Mouse (Mus musculus): ENCODE data around the gene Wdfy1. TPM values are rescaled to one million over a fixed set of nuclear protein-coding genes. Genes with fewer than 3 reads are reported as not detected.

Wdfy1 gene
- polyA plus RNA-seq, 1 experiment, result not detected

DNA sequence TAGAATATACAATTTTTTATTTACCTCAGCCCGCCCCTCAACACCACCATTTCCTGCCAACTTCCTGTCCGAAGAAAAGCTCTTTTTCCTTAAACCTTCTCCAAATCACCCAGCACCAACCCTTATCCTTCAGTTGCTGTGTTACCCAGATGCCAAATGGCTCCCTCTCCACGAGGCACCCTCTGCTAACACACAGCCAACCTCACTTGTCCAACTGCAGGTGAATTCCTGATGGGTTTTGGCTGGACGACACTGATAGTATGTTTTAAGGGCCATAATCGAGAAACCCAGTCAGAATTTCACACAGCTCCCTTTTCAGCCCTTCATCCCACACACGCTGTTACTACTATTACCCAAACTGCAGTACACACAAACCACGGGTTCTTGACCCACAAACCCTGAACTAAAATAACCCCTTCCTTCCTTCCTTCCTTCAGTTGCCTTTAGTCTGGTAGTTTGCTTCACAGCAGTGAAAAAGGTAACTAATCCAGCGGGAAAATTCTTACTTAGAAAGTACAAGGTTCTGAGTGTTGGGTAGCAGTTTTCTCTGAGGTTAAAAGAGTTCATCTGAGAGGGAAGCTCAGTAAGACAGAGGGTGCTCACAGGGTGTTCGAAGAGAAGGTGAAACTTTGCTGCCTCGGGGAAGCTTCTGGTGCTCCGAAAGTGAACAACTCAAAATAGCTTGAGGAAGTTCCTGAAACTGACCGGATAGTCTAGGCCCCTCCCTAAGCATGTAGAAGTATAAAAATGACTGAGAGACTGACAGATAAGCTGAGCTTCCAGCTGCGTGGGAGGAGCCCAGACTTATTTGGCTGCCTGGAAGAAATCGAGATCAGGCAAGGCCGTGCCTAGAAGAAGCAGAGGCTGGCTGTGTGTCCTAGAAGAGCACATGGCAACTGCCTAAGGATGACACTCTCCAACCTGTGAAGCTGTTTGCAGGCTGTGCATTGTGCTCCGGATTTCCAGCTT lies 13.4 kb downstream of the Wdfy1 start:
- Histone ChIP-seq H3K27ac (ENCODE audit: insufficient read depth, low read depth, low read length) (no peak overlapping the region), H3K4me1 (ENCODE audit: control insufficient read depth, insufficient read depth, low read length) (peaks cover 12% of the 10 kb centered on the region), H3K4me3 (ENCODE audit: insufficient read depth, low read depth, low read length) (no peak overlapping the region)
- WGBS, result 52% methylated on average over 16 of the region's 16 CpGs
- TF ChIP-seq CTCF (IDR thresholded peaks at IDR 0.05; ENCODE audit: insufficient read depth, low read depth, low read length) (no peak), POLR2A (IDR thresholded peaks at IDR 0.05; ENCODE audit: insufficient read depth, low read depth, low read length) (no peak)

DNA sequence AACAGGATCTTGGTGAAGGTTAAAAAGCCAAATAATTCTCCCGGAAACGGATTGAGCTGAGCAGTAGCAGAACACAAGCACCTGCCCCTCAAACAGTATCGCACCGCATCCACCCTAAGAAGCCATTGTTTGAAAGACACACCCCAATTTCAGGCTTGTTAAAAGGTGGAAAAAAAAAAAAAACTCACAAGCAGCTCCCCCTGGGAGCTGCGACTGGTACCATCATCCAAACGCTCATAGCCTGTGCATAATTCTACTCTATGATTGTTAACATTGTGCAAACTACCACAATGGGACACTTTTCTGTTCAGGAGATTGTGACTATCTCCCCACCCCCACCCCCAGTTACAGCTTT lies 14.0 kb downstream of the Wdfy1 start:
- Histone ChIP-seq H3K27ac (ENCODE audit: insufficient read depth, low read depth, low read length) (no peak overlapping the region), H3K4me3 (ENCODE audit: insufficient read depth, low read depth, low read length) (peak overlapping the region; percentile 66), H3K4me1 (ENCODE audit: control insufficient read depth, insufficient read depth, low read length) (peaks cover 16% of the 10 kb centered on the region)
- WGBS, result under 1% methylated on average over 6 of the region's 6 CpGs
- TF ChIP-seq POLR2A (IDR thresholded peaks at IDR 0.05; ENCODE audit: insufficient read depth, low read depth, low read length), result no peak
- TF ChIP-seq CTCF (IDR thresholded peaks at IDR 0.05; ENCODE audit: insufficient read depth, low read depth, low read length), result no peak

DNA sequence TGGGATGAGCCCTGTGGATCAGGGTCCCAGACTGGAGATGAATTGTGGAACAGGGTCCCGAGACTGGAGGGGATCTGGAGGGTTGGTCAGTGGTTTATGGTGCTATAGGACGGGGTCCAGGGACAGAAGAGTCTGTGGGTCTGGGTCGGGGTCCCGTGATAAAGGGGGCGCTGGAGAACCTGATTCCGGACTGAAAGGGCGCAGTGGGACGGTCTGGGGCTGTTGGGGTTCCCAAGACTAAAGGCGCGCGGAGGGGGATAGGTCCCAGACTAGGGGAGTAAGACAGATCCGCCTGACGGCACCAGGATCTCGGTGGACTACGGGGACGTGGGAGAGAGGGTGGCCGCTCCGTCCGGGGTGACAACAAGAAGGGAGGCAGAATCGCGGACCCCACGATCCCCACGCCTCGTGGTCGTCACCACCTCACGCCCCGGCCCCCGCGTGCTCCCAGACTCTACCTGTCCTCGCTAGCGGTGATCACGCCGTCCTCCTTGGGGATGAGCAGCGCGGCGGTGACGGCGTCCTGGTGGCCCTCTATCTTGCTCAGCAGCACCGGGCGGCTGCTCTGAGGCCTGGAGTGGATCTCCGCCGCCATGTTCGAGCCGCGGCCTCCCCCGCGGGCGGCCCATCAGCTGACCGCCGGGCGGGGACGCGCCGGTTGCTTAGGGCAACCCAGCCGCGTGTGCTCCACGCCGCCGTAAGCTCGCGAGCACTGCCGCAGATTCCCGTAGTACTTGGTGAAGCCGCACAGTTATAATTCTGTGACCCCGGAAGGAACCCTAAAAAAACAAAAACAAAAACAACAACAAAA lies 14.6 kb downstream of the Wdfy1 start:
- TF ChIP-seq CTCF (IDR thresholded peaks at IDR 0.05; ENCODE audit: insufficient read depth, low read depth, low read length), result no peak
- TF ChIP-seq POLR2A (IDR thresholded peaks at IDR 0.05; ENCODE audit: insufficient read depth, low read depth, low read length), result peak; percentile 82; the same call in 1 of the 2 replicates
- Histone ChIP-seq H3K4me3 (ENCODE audit: insufficient read depth, low read depth, low read length) (peak overlapping the region; percentile 66), H3K27ac (ENCODE audit: insufficient read depth, low read depth, low read length) (peak overlapping the region; percentile 34), H3K4me1 (ENCODE audit: control insufficient read depth, insufficient read depth, low read length) (peaks cover 17% of the 10 kb centered on the region)
- WGBS, result under 1% methylated on average over 65 of the region's 65 CpGs

DNA sequence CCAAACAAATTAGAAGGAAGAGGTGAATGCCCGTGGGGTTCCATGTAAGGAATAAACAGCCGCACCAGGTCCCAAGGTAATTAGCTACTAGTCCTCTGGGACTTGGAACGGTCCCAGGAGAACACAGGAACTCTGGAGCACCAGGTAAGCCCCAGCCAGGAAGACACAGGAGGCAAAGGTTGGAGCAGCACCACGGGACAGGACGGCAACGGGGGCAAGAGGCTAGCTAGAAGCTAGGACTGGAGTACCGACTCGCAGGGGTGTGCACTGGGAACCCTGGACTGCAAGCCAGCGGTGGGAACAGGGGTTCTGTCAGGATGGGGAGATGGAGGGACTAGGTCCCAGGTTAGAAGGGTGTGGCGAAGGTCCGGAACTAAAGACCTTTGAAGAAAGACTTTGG lies 15.3 kb downstream of the Wdfy1 start:
- H3K27ac ChIP-seq (ENCODE audit: insufficient read depth, low read depth, low read length), result no peak overlapping the region
- H3K4me1 ChIP-seq (ENCODE audit: control insufficient read depth, insufficient read depth, low read length), result peaks cover 17% of the 10 kb centered on the region
- TF ChIP-seq POLR2A (IDR thresholded peaks at IDR 0.05; ENCODE audit: insufficient read depth, low read depth, low read length) (no peak), CTCF (IDR thresholded peaks at IDR 0.05; ENCODE audit: insufficient read depth, low read depth, low read length) (no peak)
- H3K4me3 ChIP-seq (ENCODE audit: insufficient read depth, low read depth, low read length), result peak overlapping the region; percentile 66
- WGBS, result 3% methylated on average over 11 of the region's 11 CpGs

GRCm38 (mm10) chr1:79759436-79759972 lies 16.4 kb downstream of the Wdfy1 start:
- TF ChIP-seq POLR2A (IDR thresholded peaks at IDR 0.05; ENCODE audit: insufficient read depth, low read depth, low read length) (no peak), CTCF (IDR thresholded peaks at IDR 0.05; ENCODE audit: insufficient read depth, low read depth, low read length) (no peak)
- Histone ChIP-seq H3K27ac (ENCODE audit: insufficient read depth, low read depth, low read length) (no peak overlapping the region), H3K4me1 (ENCODE audit: control insufficient read depth, insufficient read depth, low read length) (peaks cover 17% of the 10 kb centered on the region), H3K4me3 (ENCODE audit: insufficient read depth, low read depth, low read length) (peak overlapping the region; percentile 34)
- WGBS, result 29% methylated on average over 5 of the region's 5 CpGs

DNA sequence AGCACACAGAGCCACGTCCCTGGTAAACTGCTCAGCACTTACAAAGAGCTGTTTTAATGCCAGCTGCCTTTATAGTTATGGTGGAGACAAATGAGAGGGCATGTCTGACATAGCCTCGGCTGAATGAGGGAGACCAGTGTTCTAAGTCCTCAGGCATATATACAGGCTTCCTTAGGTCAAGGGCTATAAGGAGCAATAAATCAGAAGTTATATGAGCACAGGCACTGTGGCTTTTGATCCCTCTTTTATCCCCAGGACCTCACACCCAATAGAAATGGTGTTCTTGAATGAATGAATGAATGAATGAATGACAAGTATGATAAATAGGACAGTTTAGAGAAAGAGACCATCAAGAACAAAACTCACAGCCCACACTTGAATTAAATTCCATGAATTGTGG lies 16.9 kb downstream of the Wdfy1 start:
- H3K4me1 ChIP-seq (ENCODE audit: control insufficient read depth, insufficient read depth, low read length), result peaks cover 17% of the 10 kb centered on the region
- 23% methylated on average over 2 of the region's 2 CpGs for WGBS
- no peak for TF ChIP-seq CTCF (IDR thresholded peaks at IDR 0.05; ENCODE audit: insufficient read depth, low read depth, low read length)
- no peak for TF ChIP-seq POLR2A (IDR thresholded peaks at IDR 0.05; ENCODE audit: insufficient read depth, low read depth, low read length)
- no peak overlapping the region for H3K27ac ChIP-seq (ENCODE audit: insufficient read depth, low read depth, low read length)
- H3K4me3 ChIP-seq (ENCODE audit: insufficient read depth, low read depth, low read length), result no peak overlapping the region

- 84% methylated on average over 4 of the region's 4 CpGs for WGBS
- Histone ChIP-seq H3K4me1 (ENCODE audit: control insufficient read depth, insufficient read depth, low read length) (peaks cover 15% of the 10 kb centered on the region), H3K27ac (ENCODE audit: insufficient read depth, low read depth, low read length) (no peak overlapping the region), H3K4me3 (ENCODE audit: insufficient read depth, low read depth, low read length) (no peak overlapping the region)
- TF ChIP-seq CTCF (IDR thresholded peaks at IDR 0.05; ENCODE audit: insufficient read depth, low read depth, low read length), result no peak
- no peak for TF ChIP-seq POLR2A (IDR thresholded peaks at IDR 0.05; ENCODE audit: insufficient read depth, low read depth, low read length)
Measured at GRCm38 (mm10) chr1:79757597-79757996, 18.3 kb downstream of the Wdfy1 start.

- no peak overlapping the region for H3K27ac ChIP-seq (ENCODE audit: insufficient read depth, low read depth, low read length)
- no peak overlapping the region for H3K4me3 ChIP-seq (ENCODE audit: insufficient read depth, low read depth, low read length)
- WGBS, result 72% methylated on average over 7 of the region's 7 CpGs
- H3K4me1 ChIP-seq (ENCODE audit: control insufficient read depth, insufficient read depth, low read length), result peaks cover 15% of the 10 kb centered on the region
- TF ChIP-seq POLR2A (IDR thresholded peaks at IDR 0.05; ENCODE audit: insufficient read depth, low read depth, low read length) (no peak), CTCF (IDR thresholded peaks at IDR 0.05; ENCODE audit: insufficient read depth, low read depth, low read length) (no peak)
Measured at GRCm38 (mm10) chr1:79757161-79757560, 18.8 kb downstream of the Wdfy1 start.
